Mouse (Mus musculus) mouse trophoblast stem cell (cell line): ENCODE data around the gene Olfr870.
"Not testable (repeated sequence)": the region's sequence is repeated elsewhere in the genome, so short reads cannot be mapped to it uniquely, and the experiment has no call there.

Source experiments
- in situ Hi-C, 2 experiments: fragments of 300-500 bp; cut with MseI, MboI; formaldehyde crosslinking; loops; 2 replicates in 1 of 2; 3 replicates in 1 of 2; pipeline ENCODE4 v1.15.1; 2025

The Olfr870 gene

DNA sequence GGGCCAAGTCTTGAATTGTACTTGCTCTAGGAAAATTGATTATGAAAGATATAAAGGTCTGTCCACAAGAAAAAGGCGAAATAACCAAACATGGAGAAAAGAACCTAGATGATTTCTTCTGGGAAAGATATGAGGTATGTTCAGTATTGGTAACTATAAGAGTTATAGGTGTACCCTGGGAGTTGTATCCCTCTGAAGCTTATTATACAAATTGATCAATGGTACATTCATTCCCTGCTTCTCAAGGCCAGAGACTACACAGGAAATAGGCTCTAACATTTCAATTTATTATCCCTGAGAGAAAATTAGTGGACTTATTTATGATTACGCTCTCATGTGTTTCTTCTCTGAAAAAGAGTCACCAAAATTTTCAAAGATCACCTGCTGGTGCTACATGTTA, at the start of gene Olfr870:
Gene Olfr870 (minus strand): TSS at position 101 of the 400 bp plus-strand sequence.
- in situ Hi-C loops = no loop called here

DNA sequence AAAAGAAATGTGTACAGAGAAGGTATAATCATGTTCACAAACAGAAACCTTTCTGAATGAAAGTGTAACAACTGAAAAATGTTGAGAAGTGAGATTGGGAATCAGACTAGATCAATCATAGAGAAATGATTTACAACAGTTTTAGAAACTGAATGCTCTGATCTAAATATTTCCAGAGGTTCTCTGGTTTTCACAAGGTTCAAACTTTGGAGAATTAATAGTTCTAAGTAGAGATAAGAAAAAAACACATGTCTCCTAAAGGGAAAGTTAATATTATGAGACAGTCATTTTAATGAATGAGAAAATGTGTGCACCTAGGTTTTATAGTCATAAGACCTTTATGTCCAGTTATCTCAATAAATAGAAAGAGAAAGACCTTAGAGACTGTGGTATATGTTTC, 38.0 kb upstream of the Olfr870 start, which contains the start of gene Olfr871:
Gene Olfr871 (plus strand): TSS at position 301 of the 400 bp plus-strand sequence.
- in situ Hi-C loops = no loop called here

DNA sequence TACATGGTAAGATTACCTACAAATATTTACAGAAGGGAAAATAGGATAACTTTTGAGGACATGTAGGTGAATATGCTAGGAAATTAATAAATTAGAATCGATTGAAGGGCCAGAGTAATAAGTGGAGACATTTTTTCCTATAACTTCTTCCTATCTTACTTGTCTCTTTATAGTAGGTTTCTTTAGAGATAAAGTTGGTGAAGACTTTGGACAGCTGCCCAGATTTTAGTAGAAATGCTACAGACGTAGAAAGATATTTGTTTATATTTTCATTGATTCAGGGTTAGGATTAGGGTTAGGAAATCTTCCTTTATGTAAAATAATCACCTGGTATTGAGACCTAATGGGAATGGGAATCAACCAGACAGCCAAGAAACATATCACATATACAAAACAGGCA, 37.6 kb upstream of the Olfr870 start:
- in situ Hi-C loops = no loop called here

DNA sequence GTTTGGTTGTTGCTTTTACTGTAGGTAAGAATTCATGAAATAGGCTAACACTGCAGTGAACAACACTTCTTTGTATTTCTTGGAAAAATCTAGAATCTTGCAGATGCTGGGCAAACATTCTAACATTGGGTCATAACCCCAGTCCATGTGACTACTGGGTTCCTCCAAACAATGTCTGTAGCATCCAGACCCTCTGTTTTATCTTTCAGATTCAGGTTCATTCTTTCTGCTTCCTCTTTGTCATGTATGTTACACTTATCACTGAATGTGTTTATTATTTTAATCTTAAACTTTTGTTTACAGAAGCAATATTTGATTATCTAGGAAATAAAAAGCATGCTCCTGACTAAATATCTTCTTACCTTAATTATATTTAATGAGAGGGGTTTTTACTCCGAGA, 37.0 kb upstream of the Olfr870 start:
- in situ Hi-C loops = no loop called here

DNA sequence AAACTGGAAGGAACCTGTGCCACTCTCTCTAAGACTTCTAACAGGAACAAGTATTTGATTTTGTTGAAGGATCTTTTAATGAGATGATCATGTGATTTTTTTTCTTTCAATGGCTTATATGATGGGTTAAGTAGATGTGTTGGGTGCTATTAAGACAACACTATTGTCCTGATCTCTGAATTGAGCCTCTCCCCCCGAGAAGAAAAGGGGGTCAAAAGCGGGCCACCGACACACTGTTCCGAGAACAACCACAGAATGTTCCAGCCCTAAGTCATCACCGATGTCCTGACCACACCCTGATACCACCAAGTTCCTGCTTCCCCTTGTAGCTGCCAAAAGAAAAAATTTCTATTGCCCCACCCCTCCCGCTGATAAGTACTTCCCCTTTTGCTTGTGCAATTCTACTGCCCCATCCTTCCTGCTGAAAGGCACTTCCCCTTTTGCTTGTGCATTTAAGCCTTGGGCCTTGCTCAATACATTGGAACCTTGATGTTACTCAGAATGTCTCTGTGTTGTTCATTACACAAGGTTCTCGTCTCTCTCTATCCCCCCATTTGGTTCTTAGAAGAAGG, 29.6 kb upstream of the Olfr870 start:
- in situ Hi-C loops = not testable (repeated sequence)

DNA sequence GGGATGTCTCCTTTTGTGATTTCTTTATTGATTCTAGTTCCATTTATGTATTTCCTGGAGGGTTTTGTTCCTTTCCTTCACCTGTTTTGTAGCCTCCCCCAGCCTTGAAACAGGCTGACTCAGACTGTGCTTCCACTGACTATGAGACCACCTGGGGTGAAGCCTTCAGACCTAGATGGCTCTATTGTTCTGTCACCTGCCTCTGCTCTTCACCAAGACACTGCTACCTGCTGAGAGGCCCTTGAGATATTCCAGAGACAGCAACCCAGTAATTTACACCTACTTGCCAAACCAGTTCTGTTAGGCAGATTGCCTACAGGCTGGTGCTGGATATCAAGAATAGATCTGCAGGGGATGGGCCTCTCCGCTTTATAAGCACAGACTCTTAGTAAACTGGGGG, 28.3 kb upstream of the Olfr870 start:
- in situ Hi-C loops = no loop called here

DNA sequence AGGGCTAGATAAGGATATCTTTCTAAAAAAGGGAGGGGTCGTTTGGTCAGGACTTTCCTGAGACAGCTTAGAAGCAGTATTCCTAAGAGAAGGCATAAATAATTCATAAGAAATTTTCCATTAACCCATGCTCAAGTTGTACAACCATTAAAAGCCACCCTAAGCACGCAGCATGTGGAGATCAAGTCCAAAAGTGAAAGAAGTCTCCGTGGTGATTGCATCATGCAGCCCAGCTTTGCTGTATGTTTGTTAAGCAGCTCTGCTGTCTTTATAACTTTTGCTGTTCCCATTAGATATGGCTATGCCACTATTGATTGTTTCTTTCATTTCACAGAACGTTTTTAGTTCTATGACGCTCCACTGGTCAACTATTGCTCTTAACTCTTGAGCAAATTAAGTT, 5.6 kb upstream of the Olfr870 start:
- in situ Hi-C loops = no loop called here

DNA sequence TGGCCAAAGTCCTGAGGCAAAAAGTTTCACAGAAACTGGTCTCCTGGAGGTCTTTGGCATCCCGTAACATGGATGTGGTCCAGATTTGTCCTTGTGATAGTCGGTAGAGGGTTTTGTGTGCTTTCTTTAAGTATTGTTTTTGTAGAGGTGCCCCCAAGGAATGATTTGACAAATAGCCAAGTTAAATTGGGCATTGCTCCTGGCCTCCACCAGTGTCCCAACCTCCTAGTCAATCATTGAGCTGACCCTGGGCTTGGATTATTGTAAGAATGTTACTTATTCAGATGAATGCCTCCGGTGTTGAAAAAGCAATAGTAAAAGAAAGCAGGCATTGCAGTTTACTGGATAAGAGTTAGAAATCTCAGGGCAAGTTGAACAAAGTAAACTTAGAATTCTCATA, 24.2 kb downstream of the Olfr870 start:
- in situ Hi-C loops = no loop called here

DNA sequence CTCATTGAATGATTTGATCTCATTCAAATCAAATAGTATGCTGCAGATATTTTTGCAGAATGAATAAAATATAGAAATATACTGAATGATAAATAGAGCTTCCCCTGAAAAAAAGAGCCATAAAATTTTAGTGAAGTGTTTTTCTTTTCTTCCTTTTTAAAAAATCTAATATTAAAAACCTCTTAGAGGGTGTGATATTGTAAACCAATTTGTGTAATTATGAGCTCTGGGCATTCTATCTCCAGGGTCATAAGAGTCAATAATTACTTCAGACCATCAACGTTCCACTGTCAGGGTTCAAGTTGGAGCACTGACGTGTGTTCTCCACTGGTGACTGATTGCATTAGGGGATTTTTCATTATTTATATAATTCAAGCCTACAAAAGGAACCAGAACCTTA, 45.1 kb downstream of the Olfr870 start, which contains the start of gene Olfr869:
Gene Olfr869 (plus strand): TSS at position 301 of the 400 bp plus-strand sequence.
- in situ Hi-C loops = no loop called here
